Mouse (Mus musculus) 416B (cell line): ENCODE data around the gene Vps36.

ENCODE experiments used
- DNase-seq: peaks from one replicate; pipeline ENCODE4 v3.0.0; 2011; ENCODE audit warnings: low read depth

Vps36 gene

GRCm38 (mm10) chr8:22209012-22209411 is 16.4 kb downstream of the Vps36 start:
- DNase-seq, result peak; percentile 97

GRCm38 (mm10) chr8:22214826-22215225 is 22.2 kb downstream of the Vps36 start:
- no peak for DNase-seq

GRCm38 (mm10) chr8:22226361-22226760 is 33.8 kb downstream of the Vps36 start:
- no peak for DNase-seq

DNA sequence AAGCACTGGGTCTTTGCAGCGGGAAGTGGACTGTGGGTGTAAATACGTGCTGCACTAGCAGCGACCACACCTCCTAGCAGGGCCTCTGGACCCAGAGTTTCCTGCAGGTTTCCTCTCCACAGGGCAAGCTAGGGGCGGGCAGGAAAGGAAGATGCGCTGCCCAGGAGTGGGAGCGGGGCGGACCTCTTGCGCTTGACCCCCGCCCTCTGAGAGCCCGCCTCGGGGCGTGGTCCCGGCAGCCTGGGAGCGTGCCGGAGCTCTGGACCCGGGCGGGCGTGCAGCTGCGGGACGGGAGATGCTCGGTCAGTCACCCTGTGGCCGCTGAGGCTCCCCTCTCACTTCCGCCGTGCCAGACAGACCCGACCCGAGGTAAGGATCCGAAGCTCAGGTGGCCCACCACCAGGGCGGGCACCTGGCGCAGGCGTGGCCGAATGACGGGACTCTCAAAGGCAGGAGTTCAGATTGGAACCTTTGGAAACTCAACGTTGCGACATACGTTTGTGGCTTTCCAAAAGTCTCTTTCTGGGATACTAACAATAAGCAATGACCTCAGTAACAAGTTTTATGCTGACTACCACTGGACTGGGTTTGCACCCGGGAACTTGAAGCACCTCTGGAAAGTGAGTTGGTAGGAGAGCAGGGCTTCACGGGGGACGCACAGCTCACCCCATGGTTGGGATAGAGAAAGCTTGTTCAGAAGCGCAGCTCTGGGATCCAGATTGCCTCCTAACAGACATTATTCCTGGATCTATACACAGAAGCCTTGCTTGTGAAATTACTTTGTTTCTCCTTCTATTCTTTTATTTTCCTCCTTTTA is 34.7 kb downstream of the Vps36 start, which contains the start of gene Thsd1:
TSS of gene Thsd1 (plus strand) at position 253 of the 817 bp plus-strand sequence.
- peak; percentile 85 for DNase-seq

GRCm38 (mm10) chr8:22228621-22229020 is 36.0 kb downstream of the Vps36 start:
- peak; percentile 77 for DNase-seq

DNA sequence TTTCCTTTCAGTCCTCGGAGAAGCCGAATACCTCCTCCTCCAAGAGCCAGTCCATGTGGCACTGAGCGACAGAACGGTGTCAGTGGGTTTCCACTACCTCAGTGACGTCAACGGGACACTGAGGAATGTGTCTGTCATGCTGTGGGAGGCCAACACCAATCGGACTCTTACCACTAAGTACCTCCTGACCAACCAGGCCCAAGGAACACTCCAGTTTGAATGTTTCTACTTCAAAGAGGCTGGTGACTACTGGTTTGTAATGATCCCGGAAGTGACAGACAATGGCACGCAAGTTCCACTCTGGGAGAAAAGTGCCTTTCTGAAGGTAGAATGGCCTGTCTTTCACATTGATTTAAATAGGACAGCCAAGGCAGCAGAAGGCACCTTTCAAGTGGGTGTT is 50.4 kb downstream of the Vps36 start:
- DNase-seq, result no peak

DNA sequence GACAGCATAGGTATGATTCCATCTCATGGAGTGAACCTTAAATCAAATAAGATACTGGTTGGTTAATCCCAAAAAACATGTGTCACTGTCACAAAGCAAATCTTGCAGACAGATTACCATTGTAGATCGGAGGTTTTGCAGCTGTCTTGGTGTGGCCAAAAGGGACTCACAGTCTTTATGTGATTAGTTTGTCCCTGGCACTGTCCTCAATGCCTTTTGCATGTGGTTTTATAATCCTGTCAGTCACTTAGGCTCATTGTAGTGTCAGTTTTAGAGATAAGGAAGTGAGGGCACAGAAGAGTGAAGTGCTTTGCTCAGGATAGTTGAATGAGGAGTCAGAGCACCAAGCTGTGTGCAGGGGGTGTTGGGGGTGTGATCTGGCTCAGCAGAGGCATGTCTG is 53.1 kb downstream of the Vps36 start:
- peak; percentile 49 for DNase-seq

- no peak for DNase-seq
Observed at GRCm38 (mm10) chr8:22247956-22248355, 55.3 kb downstream of the Vps36 start.

DNA sequence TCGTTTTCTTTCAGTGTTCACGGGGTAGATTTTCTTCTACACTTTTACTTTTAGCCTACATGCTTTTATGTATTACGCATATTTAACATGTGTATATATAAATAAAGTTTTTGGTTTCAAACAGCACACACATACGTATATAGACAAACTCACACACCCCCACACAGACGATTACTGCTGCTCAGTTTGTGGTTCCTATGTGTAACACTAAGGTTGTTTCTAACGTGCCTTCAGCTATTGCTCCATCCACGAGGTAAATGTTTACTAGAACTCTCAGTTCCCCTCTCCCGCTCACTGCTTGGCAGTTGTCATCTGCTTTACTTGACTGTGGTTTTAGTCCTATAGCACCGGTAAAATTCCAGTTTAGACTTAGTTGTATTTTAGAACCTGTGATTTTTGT is 56.5 kb downstream of the Vps36 start:
- DNase-seq, result no peak

- no peak for DNase-seq
Observed at GRCm38 (mm10) chr8:22258946-22259450, 66.4 kb downstream of the Vps36 start.

DNA sequence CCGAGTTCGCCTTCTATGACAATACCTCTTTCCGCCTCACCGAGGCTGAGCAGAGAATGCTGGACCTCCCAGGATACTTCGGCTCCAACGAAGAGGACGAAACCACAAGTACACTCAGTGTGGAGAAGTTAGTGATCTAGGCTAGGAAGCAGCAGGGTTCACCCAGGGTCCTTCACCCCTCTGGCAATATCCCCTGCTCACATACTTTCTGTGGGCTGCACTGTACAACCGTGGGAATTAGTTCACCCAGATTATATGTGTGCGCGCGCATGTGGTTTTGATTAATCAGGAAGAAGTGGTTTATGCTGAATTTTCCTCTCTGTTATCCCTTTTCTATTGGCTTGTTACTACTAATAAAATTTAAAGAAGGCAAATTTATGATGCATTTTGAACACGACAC is 66.9 kb downstream of the Vps36 start:
- no peak for DNase-seq

DNA sequence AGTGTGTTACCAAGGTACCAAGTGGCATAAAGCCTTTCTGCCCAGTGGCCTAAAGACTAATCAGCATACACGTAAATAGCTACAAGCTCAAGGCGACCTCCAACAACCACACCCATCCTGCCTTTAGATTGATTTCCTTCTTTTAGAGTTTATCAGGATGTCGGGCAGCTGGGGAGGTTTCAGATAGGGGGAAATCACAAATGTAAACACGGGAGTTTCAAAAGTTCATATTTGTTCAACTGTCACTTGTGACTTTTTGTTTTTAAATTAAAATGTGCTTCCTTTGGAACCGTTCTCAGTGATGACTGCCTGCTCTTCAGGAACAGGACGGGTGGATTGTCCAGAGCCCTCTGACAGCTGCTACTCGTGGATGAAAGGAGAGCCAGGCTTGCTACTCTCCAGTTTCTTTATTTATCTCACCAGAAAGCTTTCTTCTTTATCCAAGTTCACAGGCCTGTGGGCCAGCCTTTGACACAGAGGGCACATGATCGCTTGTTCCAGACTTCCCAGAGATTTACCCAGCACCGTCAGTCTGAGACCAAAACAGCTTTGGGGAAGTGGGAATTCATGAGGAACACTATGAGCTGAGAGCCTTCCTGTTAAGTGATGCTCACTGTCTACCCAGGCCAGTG is 67.6 kb downstream of the Vps36 start:
- peak; percentile 50 for DNase-seq

GRCm38 (mm10) chr8:22262267-22262666 is 69.7 kb downstream of the Vps36 start:
- peak; percentile 52 for DNase-seq

DNA sequence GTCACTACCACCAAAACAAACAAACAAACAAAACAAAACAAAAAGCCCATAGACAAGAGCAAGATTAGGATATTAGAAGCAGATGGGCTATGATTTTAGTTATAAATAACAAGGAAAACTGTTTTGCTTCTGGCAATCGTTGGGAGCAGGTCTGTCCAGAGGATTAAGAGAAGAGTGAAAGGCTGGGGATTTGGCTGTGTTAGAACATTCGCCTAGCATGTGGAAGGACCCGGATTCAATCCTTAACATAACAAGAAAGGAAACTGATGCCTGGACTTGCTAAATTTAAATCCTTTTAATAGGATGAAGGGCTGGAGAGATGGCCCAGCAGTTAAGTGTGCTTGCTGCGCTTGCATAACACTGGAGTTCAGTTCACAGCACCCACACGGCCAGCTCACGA is 71.7 kb downstream of the Vps36 start:
- no peak for DNase-seq

DNA sequence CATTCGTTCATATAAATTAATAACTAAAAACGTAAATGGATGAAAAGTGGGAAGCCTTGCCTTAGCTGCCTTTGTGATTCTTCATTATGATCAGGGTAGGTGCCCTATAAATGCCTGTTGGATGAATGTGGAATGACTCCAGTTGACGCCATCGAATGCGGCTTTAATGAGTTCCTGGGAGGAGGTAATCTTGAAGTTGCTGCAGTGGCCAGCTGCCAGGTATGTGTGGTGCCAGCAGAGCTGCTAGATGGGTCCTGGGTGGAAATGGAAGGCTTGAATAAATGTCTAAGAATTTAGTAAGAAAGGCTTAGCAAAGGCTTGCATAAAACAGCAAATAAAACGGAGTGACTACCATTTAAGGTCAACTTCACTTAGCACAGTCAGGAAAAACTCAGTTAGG is 72.2 kb downstream of the Vps36 start:
- no peak for DNase-seq

- no peak for DNase-seq
Observed at GRCm38 (mm10) chr8:22265194-22265593, 72.6 kb downstream of the Vps36 start.

GRCm38 (mm10) chr8:22266809-22267208 is 74.2 kb downstream of the Vps36 start:
- peak; percentile 24 for DNase-seq
